Mouse (Mus musculus) olfactory bulb, adult 2 months (tissue): ENCODE results near the gene Adk.

Source experiments
- CTCF ChIP-seq: fragments of 200-500 bp; IDR thresholded peaks from 2 replicates; pipeline ENCODE4 v1.5.1; 2012; ENCODE audit warnings: low read depth, mild to moderate bottlenecking, low read length, moderate library complexity; ENCODE audit not compliant: insufficient read depth
- POLR2A ChIP-seq: fragments of 200-500 bp; IDR thresholded peaks from 2 replicates; pipeline ENCODE4 v1.6.1; 2012; ENCODE audit warnings: mild to moderate bottlenecking, low read depth, low read length, moderate library complexity; ENCODE audit not compliant: insufficient read depth

DNA sequence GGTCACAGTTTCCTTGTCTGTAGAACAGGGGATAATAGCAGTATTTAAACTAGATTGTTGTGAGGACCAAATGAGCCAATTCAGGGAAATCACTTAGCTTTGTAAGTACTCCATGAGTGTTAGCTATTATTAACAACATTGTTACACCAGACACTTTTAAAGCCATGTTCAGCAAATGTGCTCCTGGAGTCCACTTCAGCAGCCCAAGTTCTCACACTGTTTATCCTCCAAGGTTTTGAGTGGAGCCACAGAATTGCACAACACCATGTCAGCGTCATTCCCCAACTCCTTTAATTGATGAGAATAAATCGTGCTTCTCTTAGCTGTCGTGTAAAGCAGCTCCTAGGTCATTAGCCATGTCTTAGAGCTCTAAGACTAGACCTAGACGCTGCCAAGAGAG is 437.8 kb downstream of the Adk start:
- no peak for TF ChIP-seq CTCF
- no peak for TF ChIP-seq POLR2A
